Mouse (Mus musculus) midbrain, embryonic 15.5 days (tissue): ENCODE measurements at regions not wholly inside any gene's neighbourhood (a gene's known extent, or its start where the extent isn't known, plus 50 kb on each side); places are given as distances from the start of the nearest gene placed in this dataset.
A peak's percentile ranks its signal among the peaks of the same experiment; 100 is the strongest.

ENCODE experiments used
- ATAC-seq: fragments of 200-750 bp; cut with Nextera tagmentation; replicated peaks from 2 replicates; pipeline ENCODE4 v1.8.0; 2017; ENCODE audit warnings: moderate TSS enrichment
- H3K27ac ChIP-seq: fragments of 300-500 bp; sonication (generic); 2 replicates; pipeline ENCODE4 v1.5.1; 2015; ENCODE audit warnings: mild to moderate bottlenecking, inconsistent platforms
- H3K27me3 ChIP-seq: fragments of 300-500 bp; sonication (generic); replicated peaks from 2 replicates; pipeline ENCODE4 v1.6.1; 2015; ENCODE audit warnings: inconsistent platforms
- H3K36me3 ChIP-seq: fragments of 300-500 bp; sonication (generic); replicated peaks from 2 replicates; pipeline ENCODE4 v1.6.1; 2015; ENCODE audit warnings: inconsistent platforms
- H3K4me1 ChIP-seq: fragments of 300-500 bp; sonication (generic); 2 replicates; pipeline ENCODE4 v1.6.1; 2015; ENCODE audit warnings: inconsistent platforms
- H3K4me2 ChIP-seq: fragments of 300-500 bp; sonication (generic); 2 replicates; pipeline ENCODE4 v1.6.1; 2015; ENCODE audit warnings: inconsistent platforms, mild to moderate bottlenecking, moderate library complexity
- H3K4me3 ChIP-seq: fragments of 300-500 bp; sonication (generic); 2 replicates; pipeline ENCODE4 v1.5.1; 2015; ENCODE audit warnings: mild to moderate bottlenecking, inconsistent platforms
- H3K9ac ChIP-seq: fragments of 300-500 bp; sonication (generic); 2 replicates; pipeline ENCODE4 v1.6.1; 2015; ENCODE audit warnings: mild to moderate bottlenecking, inconsistent platforms
- H3K9me3 ChIP-seq: fragments of 300-500 bp; sonication (generic); 2 replicates; pipeline ENCODE4 v1.6.1; 2016; ENCODE audit warnings: inconsistent platforms
- WGBS: fragments of 180-500 bp; shearing (Covaris S2); methylation state at CpG from one replicate; pipeline ENCODE4 v1.1.7; 2015; ENCODE audit warnings: mixed read lengths; 5-methylcytosine and 5-hydroxymethylcytosine counted together

DNA sequence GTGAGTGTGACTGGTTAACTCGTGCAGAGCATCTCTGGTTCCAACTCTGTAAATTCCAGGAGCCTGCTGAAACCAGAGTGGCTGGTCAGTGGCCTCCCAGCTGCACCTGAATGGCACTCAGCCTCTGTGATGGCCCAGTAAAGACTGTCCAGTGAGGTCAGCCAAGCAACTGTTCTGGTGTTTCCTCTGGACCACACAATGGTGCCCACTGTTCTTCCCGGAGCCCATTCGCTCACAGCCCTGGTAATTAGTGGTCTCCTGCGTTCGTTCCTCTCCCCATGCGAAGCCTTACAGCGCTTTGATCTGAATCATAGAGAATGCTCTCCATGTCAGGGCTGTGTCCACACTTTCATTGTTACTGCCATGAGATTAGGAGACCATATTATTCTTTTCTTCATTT is 75.5 kb downstream of the Enkur start:
- ATAC-seq, result no peak
- WGBS, result 66% methylated on average over 7 of the region's 7 CpGs

GRCm38 (mm10) chr2:21126531-21126930 is 78.6 kb downstream of the Enkur start:
- 78% methylated on average over 1 of the region's 1 CpGs for WGBS
- H3K27ac ChIP-seq, result no peak overlapping the region
- H3K9me3 ChIP-seq, result no peaks in the 10 kb centered on the region
- H3K4me1 ChIP-seq, result no peaks in the 10 kb centered on the region
- no peak for ATAC-seq
- no peak overlapping the region for H3K4me3 ChIP-seq
- no peaks in the 10 kb centered on the region for H3K36me3 ChIP-seq
- no peak overlapping the region for H3K9ac ChIP-seq
- no peak overlapping the region for H3K4me2 ChIP-seq
- H3K27me3 ChIP-seq, result no peaks in the 10 kb centered on the region

More for the DNA sequence above, 75.5 kb downstream of the Enkur start:
- Histone ChIP-seq H3K36me3 (no peaks in the 10 kb centered on the region), H3K9ac (no peak overlapping the region), H3K4me3 (no peak overlapping the region), H3K4me1 (no peaks in the 10 kb centered on the region), H3K27me3 (no peaks in the 10 kb centered on the region), H3K9me3 (no peaks in the 10 kb centered on the region), H3K4me2 (no peak overlapping the region), H3K27ac (no peak overlapping the region)

DNA sequence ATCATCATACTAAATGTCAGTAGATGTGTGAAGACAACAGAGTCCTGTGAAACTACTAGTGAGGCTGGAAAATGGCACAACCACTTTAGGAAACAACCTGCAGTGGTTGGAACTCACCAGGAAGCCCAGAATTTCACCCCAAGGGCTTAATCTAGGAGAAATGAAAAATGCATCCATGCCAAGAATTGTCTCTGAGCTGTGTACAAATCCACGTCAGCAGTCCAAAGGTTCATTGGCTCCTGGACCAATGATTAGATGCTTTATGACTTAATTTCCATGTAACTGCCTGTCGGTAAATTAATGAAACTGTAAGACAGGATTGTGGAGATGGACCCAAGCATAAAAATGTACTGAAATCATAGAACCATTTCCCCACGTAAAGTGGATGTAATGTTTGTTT is 82.7 kb downstream of the Enkur start:
- 82% methylated on average over 3 of the region's 3 CpGs for WGBS
- no peaks in the 10 kb centered on the region for H3K27me3 ChIP-seq
- H3K27ac ChIP-seq, result no peak overlapping the region
- no peak overlapping the region for H3K9ac ChIP-seq
- H3K9me3 ChIP-seq, result no peaks in the 10 kb centered on the region
- H3K4me1 ChIP-seq, result no peaks in the 10 kb centered on the region
- H3K4me3 ChIP-seq, result no peak overlapping the region
- no peak overlapping the region for H3K4me2 ChIP-seq
- no peak for ATAC-seq
- no peaks in the 10 kb centered on the region for H3K36me3 ChIP-seq

GRCm38 (mm10) chr2:21121663-21122062 is 83.5 kb downstream of the Enkur start:
- no peak overlapping the region for H3K9ac ChIP-seq
- ATAC-seq, result no peak
- H3K27ac ChIP-seq, result no peak overlapping the region
- no peak overlapping the region for H3K4me3 ChIP-seq
- 82% methylated on average over 1 of the region's 1 CpGs for WGBS
- no peaks in the 10 kb centered on the region for H3K36me3 ChIP-seq
- H3K9me3 ChIP-seq, result no peaks in the 10 kb centered on the region
- H3K27me3 ChIP-seq, result no peaks in the 10 kb centered on the region
- no peaks in the 10 kb centered on the region for H3K4me1 ChIP-seq
- no peak overlapping the region for H3K4me2 ChIP-seq

GRCm38 (mm10) chr2:21116817-21117216 is 88.3 kb downstream of the Enkur start:
- no peak overlapping the region for H3K4me2 ChIP-seq
- H3K36me3 ChIP-seq, result no peaks in the 10 kb centered on the region
- WGBS, result 78% methylated on average over 5 of the region's 5 CpGs
- H3K9ac ChIP-seq, result no peak overlapping the region
- no peaks in the 10 kb centered on the region for H3K4me1 ChIP-seq
- no peak; the same call in 1 of the 2 replicates for ATAC-seq
- no peak overlapping the region for H3K4me3 ChIP-seq
- no peaks in the 10 kb centered on the region for H3K9me3 ChIP-seq
- no peak overlapping the region for H3K27ac ChIP-seq
- no peaks in the 10 kb centered on the region for H3K27me3 ChIP-seq

DNA sequence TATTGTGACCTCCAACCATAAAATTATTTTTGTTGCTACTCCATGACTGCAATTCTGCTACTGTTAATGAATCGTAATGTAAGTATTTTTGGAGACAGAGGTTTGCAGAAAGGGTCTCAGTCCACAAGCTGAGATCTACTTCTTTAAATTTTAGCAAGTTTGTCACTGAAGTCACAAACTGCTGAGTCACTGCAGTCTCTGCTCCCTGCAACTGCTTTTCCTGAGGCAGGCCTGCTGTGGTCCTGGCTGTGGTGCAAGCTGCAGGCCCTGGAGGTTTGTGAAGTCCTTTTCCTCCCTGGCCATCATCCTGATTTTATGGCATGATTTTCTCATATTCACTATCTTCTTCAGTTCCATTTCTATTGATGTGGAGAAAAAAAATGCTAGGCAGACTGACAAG is 93.6 kb downstream of the Enkur start:
- Histone ChIP-seq H3K27ac (no peak overlapping the region), H3K9ac (no peak overlapping the region), H3K4me2 (no peak overlapping the region), H3K36me3 (no peaks in the 10 kb centered on the region), H3K4me1 (no peaks in the 10 kb centered on the region), H3K4me3 (no peak overlapping the region), H3K27me3 (no peaks in the 10 kb centered on the region), H3K9me3 (no peaks in the 10 kb centered on the region)
- no peak for ATAC-seq
- 85% methylated on average over 1 of the region's 1 CpGs for WGBS

DNA sequence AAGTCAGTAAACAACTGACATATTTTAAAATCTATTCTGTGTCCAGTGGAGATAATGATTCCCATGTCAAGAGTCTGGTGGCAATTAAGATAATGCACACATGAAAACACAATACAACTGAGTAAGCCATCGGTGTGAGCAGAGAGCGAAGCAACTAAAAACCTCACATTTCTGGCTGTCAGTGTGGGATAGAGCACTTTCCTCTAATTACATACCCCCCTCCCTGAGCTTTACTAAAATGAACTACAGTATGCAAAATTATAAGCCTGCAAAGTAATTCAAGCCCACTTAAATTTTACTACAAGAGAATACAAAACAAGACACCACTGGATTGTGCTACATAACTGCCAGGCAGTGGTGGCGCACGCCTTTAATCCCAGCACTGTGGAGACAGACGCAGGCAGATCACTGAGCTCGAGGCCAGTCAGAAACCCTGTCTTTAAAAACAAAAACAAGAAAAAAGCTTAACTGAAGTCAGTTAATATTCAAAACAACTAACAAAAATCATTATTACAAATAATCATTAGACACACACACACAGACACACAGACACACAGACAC is 104.8 kb downstream of the Enkur start:
- H3K9ac ChIP-seq, result no peak overlapping the region
- no peaks in the 10 kb centered on the region for H3K9me3 ChIP-seq
- H3K36me3 ChIP-seq, result no peaks in the 10 kb centered on the region
- ATAC-seq, result no peak; the same call in 1 of the 2 replicates
- 50% methylated on average over 6 of the region's 6 CpGs for WGBS
- H3K4me2 ChIP-seq, result no peak overlapping the region
- H3K27ac ChIP-seq, result no peak overlapping the region
- no peaks in the 10 kb centered on the region for H3K27me3 ChIP-seq
- H3K4me1 ChIP-seq, result no peaks in the 10 kb centered on the region; the same call in 1 of the 2 replicates
- no peak overlapping the region for H3K4me3 ChIP-seq

DNA sequence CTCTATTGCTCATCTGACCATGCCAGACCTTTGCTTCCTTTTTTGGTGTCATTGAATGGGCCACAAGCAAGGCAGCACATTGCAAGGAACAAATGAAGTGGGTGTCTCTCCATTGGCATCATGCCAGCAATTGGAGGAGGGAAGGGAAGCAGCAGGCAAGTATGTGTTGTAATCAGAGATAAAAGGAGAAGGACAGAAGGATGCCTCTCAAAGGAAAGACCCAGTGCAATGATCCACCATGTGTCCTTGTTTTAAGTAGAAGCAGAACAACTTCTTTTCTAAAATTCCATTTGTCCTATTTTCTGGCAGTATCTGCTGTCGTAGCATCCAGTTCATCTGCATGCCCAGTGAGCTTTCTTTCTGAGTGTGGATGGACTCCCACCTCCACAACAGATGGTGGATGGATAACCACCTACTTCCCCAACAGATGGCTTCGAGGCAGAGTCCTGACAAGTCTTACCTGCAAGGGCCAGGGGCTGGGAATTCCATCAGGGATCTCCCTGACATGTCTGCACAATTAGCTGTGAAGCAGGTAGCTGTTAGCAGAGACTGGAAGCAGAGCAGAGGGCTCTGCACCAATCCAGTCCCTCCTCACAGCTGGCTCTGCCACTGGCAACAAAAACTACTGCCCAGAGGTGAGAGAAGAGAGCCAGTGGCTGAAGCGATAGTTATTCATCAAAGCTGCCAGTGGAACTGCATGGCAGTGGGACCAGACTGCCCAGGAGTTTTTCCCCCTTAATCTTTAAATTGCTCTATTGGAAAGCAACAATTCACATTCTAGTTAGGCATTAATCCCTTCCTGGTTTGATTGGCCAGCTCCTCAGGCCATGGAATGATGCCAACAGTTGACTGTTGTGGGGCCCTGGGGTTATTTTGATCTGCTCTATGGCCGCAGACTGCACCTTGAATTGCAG is 113.8 kb downstream of the Enkur start:
- no peak overlapping the region for H3K27ac ChIP-seq
- H3K36me3 ChIP-seq, result no peaks in the 10 kb centered on the region
- H3K9ac ChIP-seq, result no peak overlapping the region
- no peaks in the 10 kb centered on the region for H3K27me3 ChIP-seq
- no peaks in the 10 kb centered on the region for H3K9me3 ChIP-seq
- peak; percentile 62 for ATAC-seq
- peaks cover 9% of the 10 kb centered on the region; the same call in 1 of the 2 replicates for H3K4me1 ChIP-seq
- H3K4me3 ChIP-seq, result no peak overlapping the region
- WGBS, result 52% methylated on average over 4 of the region's 4 CpGs
- no peak overlapping the region for H3K4me2 ChIP-seq

DNA sequence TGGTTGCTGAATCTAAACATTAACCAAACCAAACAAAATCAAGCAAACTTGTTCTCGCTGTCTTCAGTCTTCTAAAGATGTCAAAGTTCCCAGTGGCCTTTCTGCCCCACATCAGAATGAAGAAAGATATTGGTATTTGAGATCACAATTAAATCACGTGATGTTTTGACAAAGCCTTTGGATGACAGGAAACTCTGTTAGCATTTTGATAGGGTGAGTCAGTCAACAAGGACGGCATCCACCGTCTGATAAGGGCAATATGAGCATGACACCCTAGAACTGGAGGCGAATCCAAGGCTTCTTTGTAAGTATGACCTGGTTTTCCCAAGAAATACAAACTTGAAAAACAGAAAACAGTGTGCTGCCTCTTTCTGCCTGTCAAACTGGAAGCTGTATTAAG is 116.8 kb upstream of the Arhgap21 start:
- no peak overlapping the region for H3K27ac ChIP-seq
- H3K9ac ChIP-seq, result no peak overlapping the region
- no peak overlapping the region for H3K4me2 ChIP-seq
- no peaks in the 10 kb centered on the region for H3K36me3 ChIP-seq
- ATAC-seq, result no peak
- 78% methylated on average over 5 of the region's 5 CpGs for WGBS
- no peaks in the 10 kb centered on the region for H3K27me3 ChIP-seq
- H3K9me3 ChIP-seq, result no peaks in the 10 kb centered on the region
- H3K4me3 ChIP-seq, result no peak overlapping the region
- no peaks in the 10 kb centered on the region for H3K4me1 ChIP-seq

DNA sequence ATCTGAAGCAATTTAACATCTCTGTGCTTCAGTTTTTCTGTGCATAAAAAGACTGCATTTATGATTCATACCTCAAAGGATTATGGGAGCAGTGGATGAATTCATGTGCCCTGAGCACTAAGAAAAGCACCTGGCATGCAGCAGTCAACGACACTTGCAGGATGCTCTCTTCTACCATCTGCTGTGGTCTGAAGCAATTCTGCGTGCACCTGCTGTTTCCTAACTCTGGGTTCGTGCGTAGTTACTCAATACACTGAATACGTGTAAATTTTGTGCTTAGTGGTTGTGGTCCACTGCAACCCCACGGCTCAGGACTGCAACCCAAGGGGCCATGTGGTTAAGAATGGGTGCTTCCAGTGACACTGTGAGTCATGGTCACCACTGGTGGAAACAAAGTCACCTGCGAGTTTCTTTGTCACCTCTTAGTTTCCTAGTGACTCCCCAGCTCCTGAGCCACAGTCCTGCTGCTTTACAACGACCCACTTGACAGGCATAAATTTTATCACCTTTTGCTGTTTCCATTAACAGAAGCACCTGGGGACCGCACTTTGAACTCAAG is 98.7 kb upstream of the Arhgap21 start:
- Histone ChIP-seq H3K4me1 (no peaks in the 10 kb centered on the region), H3K27me3 (no peaks in the 10 kb centered on the region), H3K4me2 (no peak overlapping the region), H3K4me3 (no peak overlapping the region), H3K9me3 (no peaks in the 10 kb centered on the region), H3K9ac (no peak overlapping the region), H3K36me3 (no peaks in the 10 kb centered on the region), H3K27ac (no peak overlapping the region)
- WGBS, result 88% methylated on average over 9 of the region's 9 CpGs
- no peak for ATAC-seq

DNA sequence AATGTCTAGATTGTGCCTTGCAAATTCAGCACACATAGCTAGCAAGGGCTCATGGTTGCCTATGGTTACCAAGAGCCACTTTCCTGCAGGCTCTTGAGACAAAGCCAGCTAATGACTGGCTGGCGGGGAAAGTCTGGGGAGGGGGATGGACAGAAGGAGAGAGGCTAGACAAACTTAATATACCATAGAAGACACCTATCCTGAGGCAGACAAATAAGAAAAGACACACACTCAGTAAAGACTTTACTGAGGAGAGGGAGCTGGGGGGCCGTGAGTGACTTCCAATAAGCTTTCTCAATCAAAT is 91.6 kb upstream of the Arhgap21 start:
- Histone ChIP-seq H3K36me3 (no peaks in the 10 kb centered on the region), H3K4me1 (peaks cover 13% of the 10 kb centered on the region), H3K27me3 (no peaks in the 10 kb centered on the region), H3K27ac (peak overlapping the region; percentile 56), H3K4me3 (no peak overlapping the region), H3K9ac (no peak overlapping the region), H3K9me3 (no peaks in the 10 kb centered on the region), H3K4me2 (no peak overlapping the region)
- 16% methylated on average over 2 of the region's 2 CpGs for WGBS
- peak; percentile 89 for ATAC-seq

DNA sequence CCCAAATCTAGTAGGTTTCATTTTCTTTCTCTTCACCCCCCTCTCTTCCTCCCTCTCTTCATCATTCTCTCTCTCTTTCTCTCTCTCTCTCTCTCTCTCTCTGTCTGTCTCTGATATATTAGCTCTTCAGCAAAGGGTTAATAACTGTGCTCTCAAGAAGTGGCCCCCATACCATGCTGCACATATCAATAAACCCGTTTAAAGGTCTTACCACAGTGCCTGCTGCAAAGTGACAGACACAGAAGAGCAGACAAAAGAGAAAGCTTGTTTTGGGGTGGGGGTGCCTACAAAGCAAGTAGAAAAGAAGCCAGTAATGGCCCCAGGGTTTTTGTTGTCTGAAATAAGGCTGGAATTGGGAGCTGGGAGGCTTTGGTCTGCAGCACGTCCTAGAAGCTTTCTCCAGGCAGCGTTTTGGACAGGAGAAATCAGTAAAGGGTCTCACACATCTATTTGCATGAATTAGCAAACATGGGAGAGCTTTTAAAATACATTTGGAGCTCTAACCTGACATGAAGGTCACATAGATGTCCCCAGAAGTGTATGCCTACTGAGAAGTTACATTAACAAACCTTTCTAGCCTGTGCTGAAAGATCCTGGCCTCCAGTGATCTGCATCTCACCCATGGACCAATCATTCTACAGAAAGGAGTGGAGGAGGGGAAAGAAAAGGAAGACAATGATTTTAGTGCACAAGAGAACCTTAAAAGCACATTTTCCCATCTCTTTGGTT is 91.1 kb upstream of the Arhgap21 start:
- Histone ChIP-seq H3K36me3 (no peaks in the 10 kb centered on the region), H3K27ac (peak overlapping the region; percentile 56), H3K4me2 (no peak overlapping the region), H3K4me1 (peaks cover 13% of the 10 kb centered on the region), H3K27me3 (no peaks in the 10 kb centered on the region), H3K4me3 (no peak overlapping the region), H3K9me3 (no peaks in the 10 kb centered on the region), H3K9ac (no peak overlapping the region)
- 8% methylated on average over 3 of the region's 3 CpGs for WGBS
- ATAC-seq, result peak; percentile 51
